Mouse (Mus musculus) cortical plate, adult 2 months (tissue): Measurements from ENCODE around the gene Cited4.
A peak's percentile ranks its signal among the peaks of the same experiment; 100 is the strongest.

Experiments used
- CTCF ChIP-seq: fragments of 200-500 bp; IDR thresholded peaks from 2 replicates; pipeline ENCODE4 v1.5.1; 2011; ENCODE audit warnings: mild to moderate bottlenecking, control low read depth, low read length; ENCODE audit not compliant: insufficient read depth; ENCODE audit errors: extremely low read depth
- POLR2A ChIP-seq: fragments of 200-500 bp; IDR thresholded peaks from 2 replicates; pipeline ENCODE4 v1.6.1; 2011; ENCODE audit warnings: mild to moderate bottlenecking, low read length, control low read depth; ENCODE audit not compliant: insufficient read depth; ENCODE audit errors: extremely low read depth

DNA sequence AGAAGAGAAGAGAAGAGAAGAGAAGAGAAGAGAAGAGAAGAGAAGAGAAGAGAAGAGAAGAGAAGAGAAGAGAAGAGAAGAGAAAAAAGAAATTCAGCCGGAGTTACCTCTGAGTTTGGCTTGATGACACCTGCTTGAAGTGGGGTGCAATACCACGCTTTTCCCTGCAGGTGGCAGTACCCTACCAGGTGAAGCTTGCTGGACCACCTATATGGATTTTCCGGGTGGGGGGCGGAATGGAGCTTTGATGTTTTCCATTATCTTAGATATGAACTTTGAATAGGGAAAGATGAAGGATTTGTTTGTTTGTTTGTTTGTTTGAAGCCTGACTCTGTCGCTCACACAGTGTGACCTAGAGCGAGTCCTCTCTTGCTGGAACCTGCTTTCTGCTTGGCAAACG lies 14.6 kb downstream of the Cited4 start:
- TF ChIP-seq POLR2A (no peak), CTCF (peak; percentile 84)
